Mouse (Mus musculus) left cerebral cortex, postnatal 36 days (tissue): ENCODE measurements around the gene Dnaaf1. TPM values are rescaled to one million over a fixed set of nuclear protein-coding genes. Genes with fewer than 3 reads are reported as not detected.

Source experiments
- DNase-seq, 2 experiments: peaks; one replicate each; pipeline ENCODE4 v3.0.0; 2021 to 2022; ENCODE audit warnings: low spot score in 2 of 2, mixed read lengths in 1 of 2
- intact Hi-C: fragments of 180-260 bp; cut with DNase I; formaldehyde crosslinking; loops from one replicate; pipeline ENCODE4 v1.15.1; 2025
- total RNA-seq, 2 experiments: library from RNA; stranded (reverse); gene quantifications; 2 replicates each; pipeline ENCODE4 v1.2.3; 2021

The Dnaaf1 gene
- total RNA-seq, 2 experiments from 2014 or later, result 0.10 to 0.18 TPM

DNA sequence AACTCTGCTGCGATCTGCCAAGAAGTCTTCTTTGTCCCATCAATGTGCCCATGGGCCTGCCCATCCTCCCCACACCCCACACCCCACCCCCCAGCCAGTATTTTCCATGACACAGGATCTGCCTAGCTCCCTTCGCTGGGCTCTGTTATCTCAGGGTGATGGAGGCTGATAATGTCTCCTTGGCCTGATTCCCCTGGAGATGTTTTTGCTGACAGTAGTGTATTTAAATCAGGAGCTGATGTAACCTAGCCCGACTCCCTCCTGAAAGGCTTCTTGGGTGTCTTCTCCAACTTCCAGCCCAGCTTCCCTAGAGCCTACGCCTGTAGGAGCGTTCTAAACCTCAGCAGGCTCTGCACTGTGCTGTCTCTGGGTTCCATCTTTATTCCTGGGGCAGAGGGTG, 43.9 kb downstream of the Dnaaf1 start:
- DNase-seq, result no peak
- intact Hi-C loops, result no loop called here

DNA sequence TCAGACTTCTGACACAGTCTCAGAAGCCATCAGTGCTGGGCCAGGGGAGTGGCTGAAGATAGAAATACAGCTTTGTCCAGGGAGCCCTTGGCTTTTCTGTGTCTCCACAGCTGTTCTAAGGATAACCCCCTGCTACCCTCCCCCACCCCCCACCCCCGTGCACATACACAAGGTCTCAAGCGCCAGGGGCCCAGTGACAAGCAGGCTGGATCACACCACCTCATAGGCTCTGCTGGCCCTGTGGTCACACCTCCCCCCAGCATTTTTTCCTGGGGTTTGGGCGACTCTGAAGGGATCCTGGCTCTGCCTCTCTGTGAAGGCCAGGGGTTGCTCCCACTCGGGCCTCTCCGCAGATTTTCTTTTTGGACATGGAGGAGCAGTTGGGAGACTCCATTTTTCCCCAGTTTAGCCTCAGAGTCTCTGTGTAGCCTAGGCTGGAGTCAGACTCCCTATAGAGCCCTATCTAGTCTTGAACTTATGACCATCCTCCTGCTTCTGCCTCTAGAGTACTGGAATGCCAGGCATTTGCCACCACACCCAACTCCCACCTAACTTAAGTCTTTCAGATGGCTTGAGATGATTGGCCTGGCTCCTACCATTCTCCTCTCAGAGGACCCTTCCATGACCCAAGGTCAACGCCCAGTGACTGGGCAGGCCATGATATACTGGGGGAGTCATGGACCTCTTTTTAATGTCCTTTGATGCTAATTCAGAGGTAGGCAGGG, 45.2 kb downstream of the Dnaaf1 start:
- intact Hi-C loops, result no loop called here
- DNase-seq, result no peak

DNA sequence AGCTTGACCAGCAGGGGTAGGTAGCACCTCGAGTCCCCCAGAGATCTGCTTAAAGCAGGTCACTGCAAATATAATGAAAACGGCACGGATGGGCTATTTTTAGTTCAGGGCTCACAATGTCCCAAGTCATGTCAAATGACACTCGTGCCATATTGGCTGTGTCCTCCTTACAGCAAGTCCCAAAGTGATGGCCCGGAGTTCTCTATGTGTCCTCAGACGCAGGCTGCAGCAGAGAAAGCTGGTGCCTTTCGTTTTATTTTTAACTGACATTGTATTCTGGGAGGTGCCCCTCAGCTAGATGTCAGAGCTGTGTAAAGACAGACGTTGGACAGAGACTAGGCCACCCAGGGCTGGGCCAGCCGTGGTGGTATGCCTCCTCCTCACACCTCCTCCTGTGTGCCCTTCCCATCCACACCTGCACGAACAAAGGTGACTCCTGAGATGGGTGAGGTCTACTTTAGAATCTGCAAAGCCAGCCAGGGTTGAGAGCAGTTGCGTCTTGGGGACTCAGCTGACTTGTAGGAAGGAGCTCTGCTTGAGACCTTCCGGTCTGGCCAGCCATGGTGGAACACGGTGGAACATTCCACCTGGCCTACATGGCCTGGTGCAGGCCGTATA, 45.9 kb downstream of the Dnaaf1 start:
- DNase-seq, result no peak
- intact Hi-C loops, result no loop called here

DNA sequence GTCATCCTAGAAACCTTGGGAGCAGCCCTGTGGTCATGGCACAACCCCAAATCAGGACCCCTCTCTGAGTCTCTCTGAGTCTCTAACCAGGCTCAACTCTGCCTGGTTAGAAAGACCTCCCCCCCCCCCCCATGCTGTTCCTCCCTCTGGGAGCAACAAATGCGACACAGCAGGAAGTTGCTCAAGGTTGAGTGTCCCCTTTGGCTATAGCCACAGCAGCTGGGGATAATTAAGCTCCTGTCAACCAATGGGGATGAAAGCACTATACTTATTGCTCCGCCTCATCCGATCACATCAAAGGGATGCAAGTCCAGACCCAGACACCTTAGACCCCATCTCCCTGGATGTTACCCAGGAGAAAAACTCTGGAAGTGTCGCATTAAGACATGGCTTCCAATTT, 47.5 kb downstream of the Dnaaf1 start:
- intact Hi-C loops, result no loop called here
- no peak for DNase-seq

DNA sequence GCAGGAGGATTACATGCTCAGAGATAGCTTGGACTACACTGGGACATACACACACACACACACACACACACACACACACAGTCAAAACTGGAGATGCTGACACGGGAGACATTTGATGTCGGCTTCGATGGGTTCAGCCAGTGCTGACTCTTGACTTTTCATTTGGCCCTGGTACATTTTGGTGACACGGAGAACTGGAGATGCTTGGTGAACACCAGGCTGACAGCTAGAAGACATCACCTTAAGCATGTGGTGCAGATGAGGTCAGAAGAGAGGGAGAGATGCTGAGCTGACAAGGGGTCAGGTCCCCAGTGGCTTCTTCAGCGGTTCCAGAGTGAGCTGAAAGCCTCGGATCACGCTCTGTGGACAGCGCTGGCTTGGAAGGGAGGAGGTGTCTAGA, 48.0 kb downstream of the Dnaaf1 start:
- intact Hi-C loops, result no loop called here
- DNase-seq, result no peak

DNA sequence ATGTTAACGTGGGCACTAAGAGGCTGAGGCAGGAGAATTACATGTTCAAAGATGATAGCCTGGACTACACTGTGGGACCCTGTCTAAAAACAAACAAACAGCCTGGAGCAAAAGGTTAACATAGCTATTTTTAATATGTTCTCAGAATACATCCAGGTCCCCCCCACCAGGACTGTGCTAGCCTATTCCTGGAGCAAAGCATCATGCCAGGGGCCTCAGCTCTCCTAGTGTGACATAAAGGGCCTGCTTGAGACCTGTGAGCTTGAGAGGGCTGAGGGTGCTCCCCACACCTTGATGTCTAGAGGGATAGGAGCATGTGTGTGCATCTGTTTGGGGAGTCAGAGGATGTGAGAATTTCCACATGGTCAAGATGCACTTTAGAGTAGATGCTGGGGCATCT, 48.7 kb downstream of the Dnaaf1 start:
- intact Hi-C loops, result no loop called here
- DNase-seq, result no peak

DNA sequence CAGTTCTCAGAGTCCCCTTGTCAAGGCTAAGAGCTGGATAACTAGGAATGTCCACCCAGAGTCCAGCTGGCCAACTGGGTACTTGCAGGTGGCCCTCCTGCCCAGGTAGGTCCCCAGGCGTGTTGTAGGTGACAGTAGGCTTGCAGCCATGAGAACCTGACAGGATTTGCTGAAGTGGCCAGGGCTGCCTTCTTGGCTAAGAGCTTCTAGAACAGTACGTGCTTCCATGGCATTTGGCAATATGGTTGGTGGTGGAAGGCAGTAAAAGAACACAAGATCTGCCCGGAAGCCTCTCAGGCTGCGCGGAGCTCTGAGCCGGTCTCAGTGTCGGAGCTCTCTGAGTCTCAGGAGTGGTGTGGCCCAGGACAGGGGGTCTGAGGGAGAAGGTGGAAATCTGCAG, 49.9 kb downstream of the Dnaaf1 start:
- DNase-seq, result no peak
- intact Hi-C loops, result no loop called here

DNA sequence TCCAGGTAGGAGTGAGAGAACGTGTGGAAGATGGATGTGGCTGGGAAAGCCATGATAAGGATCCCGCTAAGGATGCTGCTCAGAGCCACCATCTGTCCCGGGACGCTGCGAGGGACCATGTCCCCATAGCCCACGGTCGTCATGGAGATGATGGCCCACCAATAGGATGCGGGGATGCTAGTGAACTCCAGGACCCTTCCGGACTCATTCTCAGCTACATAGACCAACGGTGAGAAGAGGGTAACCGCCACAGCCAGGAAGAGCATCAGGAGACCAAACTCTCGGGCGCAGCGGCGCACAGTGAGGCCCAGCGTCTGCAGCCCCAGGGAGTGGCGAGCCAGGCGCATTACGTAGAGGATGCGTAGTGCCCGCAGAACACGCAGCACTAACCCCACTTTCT, 50.8 kb downstream of the Dnaaf1 start:
- no peak for DNase-seq
- intact Hi-C loops, result no loop called here

DNA sequence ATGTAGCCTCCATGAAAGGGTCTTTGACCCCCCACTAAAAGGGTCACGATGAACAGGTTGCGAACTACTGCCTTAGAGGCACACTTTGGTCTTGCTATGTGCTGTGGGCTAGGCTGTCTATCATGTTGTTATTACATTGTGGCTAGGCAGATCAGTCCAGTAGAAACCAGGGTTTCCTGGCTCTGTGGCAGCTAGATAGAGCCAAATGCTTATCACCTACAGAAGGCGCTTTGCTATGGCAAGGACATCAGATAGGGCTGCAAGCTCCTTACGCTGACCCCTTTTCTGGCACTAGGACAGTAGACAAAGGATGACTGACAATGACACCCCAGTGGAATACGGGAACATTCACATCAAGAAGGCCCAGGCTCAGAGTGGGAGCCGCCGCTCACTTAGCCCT, 52.2 kb downstream of the Dnaaf1 start:
- intact Hi-C loops, result no loop called here
- no peak for DNase-seq

DNA sequence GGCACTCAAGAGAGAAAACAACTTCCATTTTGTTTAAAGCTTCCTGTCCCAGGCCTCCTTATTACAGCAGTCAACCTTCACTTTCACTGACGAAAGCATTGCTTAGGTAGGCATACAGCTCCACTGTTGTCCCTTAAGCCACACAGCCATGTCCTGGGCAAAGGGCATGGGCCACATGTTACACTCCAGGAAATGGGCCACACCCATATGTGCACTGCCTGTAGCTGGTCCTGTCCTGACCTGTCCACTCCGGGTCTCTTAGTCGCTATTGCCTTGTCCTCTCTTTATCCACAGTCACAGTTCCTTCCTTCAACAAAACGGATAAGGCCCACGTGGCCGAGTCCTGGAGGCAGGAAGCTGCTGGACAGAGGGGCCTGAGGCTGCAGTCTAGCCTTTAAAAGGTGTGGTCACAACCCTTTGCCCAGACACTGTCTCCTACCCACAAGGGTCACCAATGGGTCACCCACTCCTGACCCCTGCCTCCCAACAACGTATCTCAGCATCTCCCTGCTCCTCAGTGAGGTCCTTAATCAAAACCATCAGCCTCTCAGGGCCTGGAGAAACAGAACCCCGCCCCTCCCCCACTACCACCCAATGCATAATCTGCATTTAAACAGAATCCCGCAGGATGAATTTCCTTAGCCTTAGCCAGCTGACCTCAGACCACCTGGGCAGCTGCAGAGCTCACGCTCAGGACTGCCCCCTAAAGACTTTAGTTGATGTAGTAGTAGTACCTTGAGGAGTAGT, 52.8 kb downstream of the Dnaaf1 start:
- no peak for DNase-seq
- intact Hi-C loops, result no loop called here

DNA sequence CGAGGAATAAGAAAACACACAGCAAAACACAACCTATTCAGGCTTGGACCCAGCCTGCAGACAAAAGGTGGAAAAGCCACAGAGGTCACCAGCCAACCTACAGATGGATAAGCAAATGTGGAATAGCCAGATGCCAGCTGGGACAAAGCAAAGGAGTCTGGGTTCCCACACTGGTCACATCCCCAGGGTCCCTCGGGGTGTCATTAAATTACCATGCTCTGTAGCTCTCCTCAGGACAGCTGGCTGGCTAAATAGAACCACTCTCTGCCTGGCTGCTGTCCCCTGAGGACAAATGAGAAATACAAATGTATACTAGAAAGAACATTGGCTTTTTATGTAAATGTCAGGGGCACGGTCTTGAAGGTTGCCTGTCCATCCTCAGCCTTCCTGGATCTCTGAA, 55.8 kb downstream of the Dnaaf1 start:
- DNase-seq, result no peak
- intact Hi-C loops, result no loop called here

DNA sequence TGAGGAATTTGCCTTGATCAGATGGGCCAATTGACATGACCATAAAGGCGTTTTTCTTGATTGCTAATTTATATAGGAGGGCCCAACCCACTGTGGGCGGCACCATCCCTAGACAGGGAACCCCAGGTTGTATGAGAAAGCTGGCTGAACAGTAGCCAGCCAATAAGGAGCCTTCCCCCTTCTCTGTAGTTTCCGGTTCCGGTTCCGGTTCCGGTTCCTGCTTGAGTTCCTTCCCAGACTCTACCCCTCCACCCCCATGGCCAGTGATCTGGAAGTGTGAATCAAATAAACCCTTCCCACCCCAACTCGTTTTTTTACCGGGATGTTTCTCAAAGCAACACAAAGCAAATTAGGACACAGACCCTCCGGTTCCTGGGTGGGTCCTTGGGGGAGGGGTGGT, 57.2 kb downstream of the Dnaaf1 start:
- DNase-seq, result no peak
- intact Hi-C loops, result no loop called here

DNA sequence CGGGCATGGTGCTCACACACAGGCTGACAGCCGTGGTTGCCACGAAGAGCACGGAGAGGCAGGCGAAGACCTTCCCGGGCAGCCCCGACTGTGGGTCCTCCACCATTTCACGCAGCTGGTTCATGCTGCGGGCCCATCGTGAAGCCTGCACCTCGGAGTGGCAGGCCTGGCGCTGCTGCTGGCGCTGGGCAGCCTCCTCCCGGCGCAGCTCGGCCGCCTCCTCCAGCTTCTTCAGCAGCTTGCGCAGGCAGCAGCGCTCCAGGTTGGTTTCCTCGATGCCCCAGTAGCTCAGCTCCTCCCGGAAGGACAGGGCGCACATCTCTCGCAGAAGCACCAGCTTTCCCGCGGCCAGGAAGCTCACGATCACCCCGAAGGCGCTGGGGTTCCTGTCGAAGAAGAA, 57.9 kb downstream of the Dnaaf1 start:
- DNase-seq, result no peak
- intact Hi-C loops, result no loop called here

DNA sequence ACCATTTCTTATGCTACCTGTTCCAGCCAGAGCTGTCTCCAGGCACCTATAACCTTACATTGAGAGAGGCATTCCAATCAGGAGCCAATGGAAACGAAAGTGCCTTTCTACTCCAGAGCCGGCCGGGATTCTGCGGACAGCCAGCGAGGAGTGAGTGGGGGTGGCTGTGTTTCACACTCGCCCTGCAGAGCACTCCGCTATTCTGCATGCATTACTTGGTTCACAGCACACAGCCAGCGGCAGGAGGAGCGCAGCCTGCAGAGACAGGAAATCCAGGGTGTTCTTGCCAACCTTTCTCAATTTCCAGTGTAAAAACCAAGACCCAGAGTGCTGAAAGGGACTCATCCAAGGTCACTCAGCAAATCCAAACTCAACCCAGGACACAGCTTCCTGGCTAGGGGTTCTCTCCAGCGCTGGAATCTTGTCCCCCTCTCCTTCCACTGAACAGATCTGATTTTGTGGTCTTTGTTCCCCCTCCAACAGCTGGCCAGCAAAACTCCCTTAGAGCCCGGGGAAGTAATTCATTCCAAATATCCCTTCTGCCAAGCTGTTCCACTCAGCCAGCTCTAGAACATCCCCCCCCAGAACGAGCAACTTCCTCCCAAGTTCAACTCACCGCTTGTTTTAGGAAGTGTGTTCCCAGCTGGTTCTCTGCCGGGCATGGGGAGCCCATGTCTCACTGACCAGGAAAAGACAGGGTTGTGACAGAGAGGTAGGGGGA, 59.7 kb downstream of the Dnaaf1 start:
- DNase-seq, result no peak
- intact Hi-C loops, result no loop called here

DNA sequence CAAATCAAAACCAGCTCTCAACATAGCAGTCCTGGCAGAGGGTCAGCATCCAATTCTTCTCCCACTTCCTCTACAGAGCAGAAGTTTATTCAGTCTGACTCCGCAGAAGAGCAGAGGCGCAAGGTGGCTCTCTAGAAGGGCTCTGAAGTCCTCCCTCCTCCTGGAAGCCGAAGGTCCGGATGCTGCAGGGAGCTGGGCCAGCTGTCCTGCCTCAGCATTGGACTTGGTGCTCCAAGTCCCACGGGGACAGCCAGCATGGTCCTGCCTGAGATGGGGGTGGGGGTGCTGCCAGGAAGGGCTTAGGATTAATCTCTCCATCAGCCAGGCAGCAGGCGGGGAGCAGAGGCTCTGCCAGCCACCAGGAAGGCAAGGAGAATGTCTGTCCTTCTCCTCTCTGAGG, 60.3 kb downstream of the Dnaaf1 start, which contains the start of gene Kcng4:
Gene Kcng4 (minus strand): TSS at position 303 of the 400 bp plus-strand sequence.
- no peak for DNase-seq
- intact Hi-C loops, result no loop called here

DNA sequence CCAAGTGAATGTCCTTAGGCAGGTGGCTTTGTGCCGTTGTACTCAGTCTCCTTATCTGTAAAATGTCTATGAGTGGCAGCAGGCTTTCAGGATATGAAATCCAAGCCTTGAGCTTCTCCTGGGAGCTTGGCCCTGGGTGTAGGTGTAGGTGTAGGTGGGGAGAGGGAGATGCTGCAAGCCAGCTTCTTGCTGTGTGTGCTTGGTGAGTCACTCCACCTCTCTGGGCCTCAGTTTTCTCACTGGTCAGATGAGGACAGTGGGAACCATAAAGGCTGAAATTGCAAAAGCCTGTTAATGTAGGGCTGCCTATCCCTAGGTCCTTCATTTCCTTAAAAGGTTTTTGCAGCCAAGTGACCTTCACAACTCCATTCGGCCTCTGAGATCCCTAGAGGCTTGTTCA, 60.9 kb downstream of the Dnaaf1 start:
- intact Hi-C loops, result no loop called here
- no peak for DNase-seq

DNA sequence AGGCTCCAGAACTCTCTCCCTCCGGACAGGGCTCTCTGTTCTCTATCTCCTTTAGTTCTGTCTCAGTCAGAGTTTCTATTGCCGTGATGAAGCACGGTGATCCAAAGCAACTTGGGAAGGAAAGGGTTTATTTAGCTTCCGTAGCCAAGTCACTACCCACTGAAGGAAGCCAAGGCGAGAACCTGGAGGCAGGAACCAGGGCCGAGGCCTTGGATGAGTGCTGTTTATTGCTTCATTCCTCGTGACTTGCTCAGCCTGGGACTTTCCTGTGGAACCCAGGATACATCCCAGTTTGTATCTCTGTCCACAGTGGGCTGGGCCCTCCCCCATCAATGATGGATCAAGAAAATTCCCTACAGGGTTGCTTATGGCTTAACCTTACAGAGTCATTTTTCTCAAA, 61.7 kb downstream of the Dnaaf1 start:
- no peak for DNase-seq
- intact Hi-C loops, result no loop called here

DNA sequence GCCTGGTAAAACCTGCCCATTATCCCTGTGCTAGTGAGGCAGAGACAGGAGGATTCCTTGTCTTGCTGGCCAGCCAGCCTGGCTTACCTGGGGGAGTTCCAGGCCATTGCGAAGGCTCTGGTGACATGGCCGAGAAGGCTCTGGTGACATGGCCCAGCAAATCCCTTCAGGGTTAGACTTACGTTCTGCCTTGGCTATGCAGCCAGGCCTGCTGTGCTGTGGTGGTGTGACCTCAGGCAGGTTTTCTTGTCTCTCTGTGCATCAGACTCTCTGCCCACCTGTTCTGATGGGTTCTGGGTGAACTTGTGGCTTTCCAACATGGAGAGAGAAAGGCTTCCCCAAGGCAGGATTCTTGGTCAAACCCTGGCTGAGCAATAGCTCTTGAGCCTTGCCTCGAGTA, 62.3 kb downstream of the Dnaaf1 start:
- DNase-seq, result no peak
- intact Hi-C loops, result no loop called here

DNA sequence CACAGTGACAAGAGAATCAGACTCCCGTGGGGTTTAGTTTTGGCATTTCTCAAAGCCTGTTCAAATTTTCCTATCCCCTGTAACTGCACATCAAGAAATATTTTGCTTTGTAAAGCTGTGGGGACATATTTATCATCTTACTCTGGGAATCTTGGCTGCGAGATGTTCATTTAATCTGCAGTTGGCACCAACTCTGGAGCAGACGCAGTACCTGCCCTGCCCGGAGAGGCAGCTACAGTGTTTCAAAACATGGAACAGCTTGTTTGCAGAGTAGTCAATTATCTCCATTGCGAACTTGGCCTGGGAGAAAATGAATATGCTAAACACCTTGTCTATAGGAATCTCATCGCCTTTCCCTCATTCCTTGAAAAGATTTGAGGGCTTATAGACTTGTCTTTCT, 63.2 kb downstream of the Dnaaf1 start:
- no peak for DNase-seq
- intact Hi-C loops, result no loop called here

DNA sequence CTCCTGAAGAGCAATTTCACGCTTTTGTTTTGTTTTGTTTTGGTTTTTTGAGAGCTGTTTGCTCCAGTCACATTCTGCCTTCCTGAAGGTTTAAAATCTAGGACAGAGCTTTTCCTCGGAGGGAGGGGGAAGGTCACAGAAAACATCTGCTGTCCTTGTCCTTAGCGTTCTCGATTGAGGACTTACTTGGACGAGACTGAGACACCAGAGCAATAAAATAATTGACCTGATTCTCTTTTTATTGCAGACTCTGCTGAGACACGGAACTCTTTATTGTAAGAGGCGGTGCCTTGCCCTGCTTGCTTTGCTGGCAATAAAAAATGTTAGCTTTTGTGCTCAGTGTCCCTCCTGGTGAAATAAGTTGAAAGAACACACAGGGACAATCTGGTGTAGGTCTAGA, 64.8 kb downstream of the Dnaaf1 start:
- no peak for DNase-seq
- intact Hi-C loops, result no loop called here
